Mouse (Mus musculus) kidney, postnatal 25 days (tissue): ENCODE measurements around the gene Smtnl2.
"Not testable (repeated sequence)": the region's sequence is repeated elsewhere in the genome, so short reads cannot be mapped to it uniquely, and the experiment has no call there.

Source experiments
- DNase-seq, 2 experiments: peaks; one replicate each; pipeline ENCODE4 v3.0.0; 2021; ENCODE audit warnings: mixed read lengths in 2 of 2

The Smtnl2 gene

DNA sequence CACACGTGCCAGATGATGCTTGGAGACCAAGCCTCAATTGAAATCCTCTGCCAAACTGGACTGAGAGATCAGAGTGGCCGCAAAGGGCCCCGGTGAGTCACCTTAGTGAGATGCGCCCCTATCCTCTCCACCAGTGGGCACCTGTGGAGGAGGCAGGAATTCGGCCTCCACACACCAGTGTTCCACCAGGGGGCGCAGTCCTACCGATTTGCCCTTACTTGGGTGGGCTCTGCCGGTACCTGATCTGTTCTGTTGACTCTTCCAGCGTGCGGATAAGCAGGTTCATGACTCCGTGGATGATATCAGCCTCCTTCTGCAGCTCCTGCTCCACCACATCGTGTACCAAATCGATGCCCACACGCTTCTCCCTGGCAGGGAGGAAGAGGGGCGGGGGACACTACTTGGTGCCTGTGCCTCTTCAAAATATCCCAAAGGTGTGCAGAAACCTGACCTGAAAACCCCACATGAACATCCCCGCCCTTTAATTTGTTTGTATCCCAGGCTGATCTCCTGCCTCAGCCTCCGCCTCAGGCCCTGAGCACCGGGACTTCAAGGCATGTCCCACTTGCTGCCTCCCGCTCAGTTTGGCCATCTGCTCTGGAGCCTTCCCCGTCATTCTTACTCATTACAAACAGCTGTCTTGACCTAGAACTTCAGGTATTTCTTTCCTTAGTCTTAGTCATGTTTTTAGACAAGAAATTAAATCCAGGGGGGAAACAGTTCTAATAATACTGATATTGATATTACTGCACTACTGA lies 56.4 kb downstream of the Smtnl2 start:
- peak; percentile 68 to 86 for DNase-seq

- DNase-seq, result no peak
Measured at GRCm38 (mm10) chr11:72353186-72353585, 58.3 kb downstream of the Smtnl2 start.

DNA sequence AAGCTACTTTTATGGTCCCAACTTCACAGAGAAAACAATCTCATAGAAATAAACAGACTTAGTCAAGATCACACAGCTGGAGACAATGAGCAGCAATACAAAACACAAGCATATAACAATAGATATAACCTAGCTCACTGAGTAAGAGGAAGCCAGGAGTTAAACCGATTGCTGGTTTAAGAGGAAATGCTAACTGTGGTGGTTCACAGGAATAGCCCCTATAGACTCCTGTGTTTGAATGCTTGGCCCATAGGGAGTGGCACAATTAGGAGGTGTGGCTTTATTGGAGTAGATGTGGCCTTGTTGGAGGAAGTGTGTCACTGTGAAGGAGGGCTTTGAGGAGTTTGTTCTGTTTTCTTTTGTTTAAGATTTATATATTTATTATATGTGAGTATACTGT lies 59.2 kb downstream of the Smtnl2 start:
- no peak for DNase-seq

- DNase-seq, result peak in 1 of 2 experiments; percentile 69
Measured at GRCm38 (mm10) chr11:72349652-72350051, 61.9 kb downstream of the Smtnl2 start.

- DNase-seq, result peak; percentile 47 to 73
Measured at GRCm38 (mm10) chr11:72349016-72349415, 62.5 kb downstream of the Smtnl2 start.

GRCm38 (mm10) chr11:72348563-72348962 lies 63.0 kb downstream of the Smtnl2 start:
- peak; percentile 60 to 64 for DNase-seq

DNA sequence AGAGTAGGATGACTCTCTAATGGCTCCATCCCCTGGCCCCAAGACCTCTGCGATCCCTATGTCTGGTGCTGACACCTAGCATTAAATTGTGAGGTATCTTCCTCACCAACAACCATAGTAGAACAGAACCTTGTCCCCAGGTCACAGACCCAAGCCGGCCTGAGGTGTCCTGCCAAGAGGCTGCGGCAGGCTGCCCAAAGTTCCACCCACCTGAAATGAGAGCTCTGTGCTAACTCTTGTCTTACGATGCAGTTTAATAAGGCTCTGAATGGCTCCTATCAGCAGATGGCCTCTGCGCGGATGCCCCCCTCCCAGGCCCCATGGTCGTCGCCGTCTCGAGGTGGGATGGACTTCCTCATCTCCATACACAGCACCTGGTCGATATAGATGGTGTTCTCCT lies 67.0 kb downstream of the Smtnl2 start:
- DNase-seq, result peak; percentile 20 to 56

DNA sequence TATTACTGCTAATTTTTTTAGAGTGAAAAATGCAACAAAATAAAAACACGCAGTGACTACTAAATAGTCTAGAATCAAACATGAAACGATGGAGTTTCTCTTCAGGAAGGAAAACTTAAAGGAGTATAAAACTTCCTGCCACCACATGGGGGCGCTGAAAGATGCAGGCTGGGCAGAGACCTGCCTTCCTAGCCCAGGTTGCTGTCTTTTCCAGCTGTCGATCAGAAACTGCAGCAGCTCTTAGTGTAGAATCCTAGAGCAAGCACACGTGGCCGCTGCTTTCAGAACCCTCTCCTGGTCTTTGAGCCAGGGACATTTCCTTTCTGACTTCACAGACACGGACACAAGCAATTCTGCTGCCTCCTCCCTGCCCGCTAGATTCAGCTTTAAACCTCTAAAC lies 67.6 kb downstream of the Smtnl2 start:
- peak; percentile 73 to 79 for DNase-seq

- DNase-seq, result not testable (repeated sequence)
Measured at GRCm38 (mm10) chr11:72343238-72343625, 68.3 kb downstream of the Smtnl2 start.

GRCm38 (mm10) chr11:72342549-72343237 lies 68.8 kb downstream of the Smtnl2 start:
- DNase-seq, result peak; percentile 77 to 78

DNA sequence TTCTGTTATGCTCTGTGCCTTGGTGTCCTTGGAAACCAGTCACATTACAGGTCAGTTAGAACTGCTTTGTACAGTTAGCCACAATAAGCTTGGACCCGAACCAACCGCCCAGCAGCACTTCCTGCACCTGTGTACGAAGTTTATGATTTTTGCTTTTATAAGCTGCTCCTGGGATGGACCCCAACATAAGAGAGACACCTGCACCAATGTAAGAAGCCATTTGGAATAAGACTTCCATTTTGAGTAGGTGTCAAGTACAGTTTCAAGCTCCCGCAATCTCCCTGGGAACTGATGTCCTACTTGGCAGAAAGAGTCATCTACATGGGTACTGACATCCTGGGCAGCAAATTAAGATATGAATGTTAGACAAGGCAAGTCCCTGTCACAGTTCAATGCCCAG lies 71.8 kb downstream of the Smtnl2 start:
- DNase-seq, result no peak
